Mouse (Mus musculus) telencephalon, adult 2 months (tissue): ENCODE data around the gene Trak2.
A peak's percentile ranks its signal among the peaks of the same experiment; 100 is the strongest.
"Not testable (repeated sequence)": the region's sequence is repeated elsewhere in the genome, so short reads cannot be mapped to it uniquely, and the experiment has no call there.

Source experiments
- DNase-seq: peaks from one replicate; pipeline ENCODE4 v3.0.0-alpha.2; 2011; ENCODE audit warnings: low read depth, low spot score

The Trak2 gene

GRCm38 (mm10) chr1:58953686-58954434, 19.4 kb downstream of the Trak2 start:
- DNase-seq: no peak

DNA sequence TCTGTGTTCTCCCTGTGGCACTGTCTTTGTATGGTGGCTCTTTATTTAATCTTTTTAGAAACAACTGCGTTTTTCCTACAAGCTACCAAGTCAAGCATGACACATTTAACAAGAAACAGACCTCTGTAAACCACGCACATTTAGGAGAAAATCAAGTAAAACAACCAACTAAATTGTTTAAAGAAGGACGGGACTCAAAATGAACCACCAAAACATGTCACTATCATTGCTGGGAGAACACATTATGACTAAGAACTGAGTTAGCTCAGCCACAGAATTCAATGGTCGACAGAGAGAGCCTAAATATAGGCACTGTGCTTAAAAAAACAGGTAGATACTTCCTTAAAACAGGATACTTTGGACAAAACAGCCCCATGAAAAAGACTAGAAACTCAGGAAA, 20.2 kb downstream of the Trak2 start:
- no peak for DNase-seq

DNA sequence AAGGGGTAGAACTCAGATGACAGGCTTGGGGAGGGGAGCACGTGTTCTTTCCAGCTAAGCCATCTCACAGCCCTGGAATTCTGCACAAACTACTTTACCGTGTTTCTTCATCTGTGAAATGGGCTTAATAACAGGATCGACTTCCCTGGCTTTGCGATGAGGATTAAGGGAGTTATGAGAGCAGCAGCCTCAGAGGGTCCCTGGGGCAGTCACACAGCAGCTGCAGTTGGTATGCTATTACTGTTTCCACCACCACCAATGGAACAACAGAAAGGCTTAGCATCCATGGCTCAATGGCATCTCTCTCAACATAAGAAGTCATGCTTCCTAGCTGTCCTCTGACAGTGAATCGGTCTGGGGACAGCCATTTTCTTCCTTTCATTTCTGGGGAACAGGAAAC, 20.7 kb downstream of the Trak2 start:
- DNase-seq: no peak

- no peak for DNase-seq
These were observed 21.4 kb downstream of the Trak2 start for GRCm38 (mm10) chr1:58951841-58952240.

- no peak for DNase-seq
These were observed 22.2 kb downstream of the Trak2 start for GRCm38 (mm10) chr1:58950899-58951648.

- DNase-seq: no peak
These were observed 23.6 kb downstream of the Trak2 start for GRCm38 (mm10) chr1:58949561-58950106.

DNA sequence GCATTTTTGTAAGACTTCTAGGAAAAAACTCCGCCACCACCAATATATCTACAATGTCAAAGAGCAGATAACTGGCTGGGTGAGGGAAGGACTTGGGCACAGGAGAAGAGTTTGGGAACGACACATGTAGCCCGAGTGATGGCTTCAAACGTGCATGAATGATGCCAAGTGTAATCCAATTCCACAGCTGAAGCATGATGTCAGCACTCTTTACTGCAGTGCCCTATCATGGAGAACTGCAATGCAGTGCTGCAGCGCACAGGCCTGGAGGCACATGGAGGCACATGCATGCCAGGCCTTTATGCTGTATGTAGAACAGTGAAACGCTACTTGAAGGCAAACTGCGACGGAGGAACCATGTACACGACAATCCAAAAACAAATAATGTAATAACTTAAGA, 26.5 kb downstream of the Trak2 start:
- no peak for DNase-seq

GRCm38 (mm10) chr1:58945960-58946670, 27.1 kb downstream of the Trak2 start:
- no peak for DNase-seq

DNA sequence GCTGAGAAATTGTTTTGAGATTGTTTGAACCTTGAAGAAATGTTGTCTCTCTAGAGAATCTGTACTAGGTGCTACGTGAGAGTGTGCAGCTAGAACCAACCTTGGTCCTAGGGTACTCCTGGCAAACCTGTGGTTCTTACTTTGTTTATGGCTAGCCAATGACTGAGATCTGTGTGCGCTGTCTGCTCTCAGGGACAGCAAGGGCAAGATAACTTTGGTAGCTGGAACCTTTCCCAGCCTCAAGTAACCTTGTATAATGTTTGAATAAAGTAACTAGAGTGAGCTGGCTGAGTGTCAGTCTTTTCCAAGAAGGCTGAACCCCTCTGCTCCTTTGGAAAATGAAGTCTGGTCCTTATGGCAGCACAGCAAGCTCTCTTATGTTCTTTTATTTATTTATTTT, 27.7 kb downstream of the Trak2 start:
- DNase-seq: no peak

GRCm38 (mm10) chr1:58937606-58938099, 35.6 kb downstream of the Trak2 start:
- DNase-seq: no peak

GRCm38 (mm10) chr1:58936746-58937605, 36.3 kb downstream of the Trak2 start:
- peak; percentile 34 for DNase-seq

DNA sequence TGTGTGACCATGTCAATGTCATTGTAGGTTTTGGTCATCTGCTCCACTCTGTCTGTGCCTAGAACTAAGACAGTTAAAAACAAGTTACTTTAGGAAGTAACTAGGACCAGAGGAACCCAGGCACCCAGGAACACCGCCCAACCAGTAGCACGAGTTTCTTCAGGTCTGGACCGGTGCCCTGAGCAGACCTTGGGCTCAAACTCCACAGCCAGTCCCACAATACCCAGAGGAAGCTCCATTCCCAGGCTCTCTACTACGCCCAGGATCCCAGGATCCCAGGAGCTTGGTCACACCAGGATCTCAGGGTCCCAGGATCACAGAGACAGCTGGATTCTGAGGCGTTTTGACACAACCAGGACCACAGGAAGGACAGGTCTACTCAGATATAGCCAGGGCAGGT, 46.6 kb downstream of the Trak2 start:
- no peak for DNase-seq

DNA sequence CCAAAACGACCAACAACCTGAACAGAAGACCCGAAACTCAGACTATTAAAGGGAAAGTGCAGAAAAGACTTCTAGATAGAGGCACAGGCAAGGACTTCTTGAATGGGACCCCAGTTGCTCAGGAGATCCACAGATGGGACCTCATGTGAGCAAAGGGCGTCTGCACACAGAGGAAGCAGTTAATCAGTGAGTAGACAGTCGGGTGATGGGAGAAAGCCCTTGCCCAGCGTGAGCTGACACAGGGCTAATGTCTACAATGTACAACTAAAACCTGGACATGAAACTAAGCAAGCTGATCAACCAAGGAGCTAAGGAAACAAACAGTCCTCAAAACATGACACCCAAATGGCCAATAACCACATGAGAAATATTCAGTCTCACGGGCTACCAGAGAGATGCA, 55.7 kb downstream of the Trak2 start:
- DNase-seq: no peak

DNA sequence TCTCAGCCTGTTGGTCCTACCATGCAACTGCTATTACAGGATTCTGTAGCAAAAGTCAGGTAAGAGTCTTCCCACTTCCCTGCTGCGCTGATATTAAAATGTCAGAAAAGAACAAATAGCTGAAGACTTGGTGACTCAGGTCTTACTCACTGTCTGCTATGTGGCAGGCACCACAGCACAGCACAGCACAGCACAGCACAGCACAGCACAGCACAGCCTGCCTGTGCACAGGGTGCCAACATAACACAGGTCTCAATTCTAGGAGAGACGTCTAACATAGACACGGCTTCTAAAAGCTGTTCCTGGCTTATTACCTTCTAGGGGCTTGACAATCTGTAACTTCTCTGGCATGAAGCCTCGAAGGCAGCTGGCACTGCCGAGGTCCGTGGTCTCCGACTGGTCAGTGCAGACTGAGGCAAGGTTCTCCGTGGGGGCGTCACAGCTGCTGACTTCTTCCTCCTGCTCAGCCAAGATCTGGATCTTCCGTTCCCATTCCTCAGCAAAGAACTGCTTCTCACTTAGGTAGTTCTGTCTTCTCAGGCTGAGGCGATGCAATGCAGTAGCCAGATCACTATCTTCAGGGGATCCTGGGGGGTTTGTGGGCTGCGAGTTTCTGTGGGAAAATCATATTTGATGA, 63.5 kb downstream of the Trak2 start:
- peak; percentile 16 for DNase-seq

DNA sequence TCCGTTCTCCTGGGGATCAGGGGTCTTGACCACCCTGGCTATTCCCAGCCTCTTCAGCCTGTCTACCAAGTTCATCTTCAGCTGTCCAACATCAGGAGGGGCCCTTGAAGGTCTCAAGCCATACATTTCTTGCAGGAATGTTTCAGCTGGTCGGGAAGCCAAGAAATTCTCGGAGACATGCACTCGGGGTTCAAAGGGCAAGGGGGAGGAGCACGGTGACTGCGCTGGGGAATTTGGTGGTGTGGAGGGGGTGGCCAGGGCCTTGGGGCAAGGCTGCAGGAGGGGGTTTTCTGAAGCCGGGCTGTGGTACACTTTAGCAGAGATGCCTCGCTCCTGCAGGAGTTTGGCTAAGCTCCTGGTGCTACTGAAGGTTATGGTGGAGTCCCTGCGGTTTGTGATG, 69.5 kb downstream of the Trak2 start:
- DNase-seq: no peak

DNA sequence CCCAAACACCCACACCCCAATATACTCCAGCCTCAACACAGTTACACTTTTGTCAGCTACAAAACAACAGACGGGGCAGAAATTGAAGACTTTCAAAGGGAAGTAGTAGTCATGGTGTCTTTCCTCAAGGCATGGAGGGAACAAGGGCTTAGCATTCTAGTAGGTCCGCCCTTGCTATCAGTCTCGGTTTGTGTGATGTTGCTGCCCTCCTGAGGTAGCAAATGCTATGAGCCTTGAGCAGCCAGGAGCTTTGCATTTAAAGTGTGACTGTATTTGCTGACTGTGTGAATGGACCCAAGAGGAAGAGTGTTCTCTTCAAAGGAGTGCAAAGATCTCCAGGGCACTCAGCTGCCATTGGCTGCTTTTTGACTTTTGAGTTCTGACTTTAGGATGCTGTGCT, 75.7 kb downstream of the Trak2 start:
- peak; percentile 45 for DNase-seq

DNA sequence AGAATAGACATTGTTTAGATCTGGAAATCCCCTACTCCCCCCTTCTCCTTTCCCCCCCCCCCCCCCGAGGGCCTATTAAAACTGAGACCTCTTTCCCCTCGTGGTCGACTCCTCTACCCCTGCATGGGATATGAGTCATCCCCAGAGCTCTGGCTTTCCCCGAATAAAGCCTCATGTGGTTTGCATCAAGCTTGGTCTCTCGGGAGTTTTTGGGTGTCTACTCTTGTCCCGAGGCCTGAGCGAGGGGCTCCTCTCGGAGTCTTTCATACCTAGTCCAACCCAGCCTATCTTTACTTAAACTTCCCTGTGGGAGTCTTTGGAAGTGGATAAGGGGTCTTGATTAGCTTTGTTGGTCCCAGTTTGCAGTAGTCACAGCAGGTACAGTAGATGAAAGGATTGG, 80.8 kb downstream of the Trak2 start:
- DNase-seq: not testable (repeated sequence)

DNA sequence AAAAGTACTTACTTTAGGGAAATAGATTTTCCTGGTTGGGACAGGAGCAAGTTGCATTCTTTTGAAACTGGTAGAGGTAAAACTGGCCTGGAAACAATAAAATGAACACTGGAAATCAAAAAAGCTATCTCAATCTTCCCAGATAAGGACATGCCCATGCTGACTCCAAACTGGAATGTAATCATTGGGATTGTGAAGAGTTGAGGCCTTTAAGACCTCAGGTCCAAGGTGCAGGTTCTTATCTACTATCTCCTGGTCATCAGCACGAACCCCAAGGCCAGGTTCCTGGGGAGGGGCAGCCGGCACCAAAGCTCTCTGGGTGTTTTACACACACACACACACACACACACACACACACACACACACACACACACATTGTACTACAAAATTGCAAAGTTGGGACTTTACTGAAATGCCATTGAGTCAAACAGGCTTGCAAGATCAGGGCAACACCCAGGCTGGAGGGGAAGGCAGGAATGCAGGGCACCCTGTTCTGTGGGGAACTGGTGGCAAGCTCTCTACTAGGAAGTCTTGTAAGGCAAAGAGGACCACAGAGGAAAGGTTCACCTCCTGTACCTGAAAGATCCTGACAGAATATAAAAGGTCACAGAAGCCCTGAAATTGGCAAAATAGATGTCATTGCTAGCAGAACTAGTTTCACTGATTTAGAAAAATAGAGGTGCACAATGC, 81.6 kb downstream of the Trak2 start:
- DNase-seq: not testable (repeated sequence)

DNA sequence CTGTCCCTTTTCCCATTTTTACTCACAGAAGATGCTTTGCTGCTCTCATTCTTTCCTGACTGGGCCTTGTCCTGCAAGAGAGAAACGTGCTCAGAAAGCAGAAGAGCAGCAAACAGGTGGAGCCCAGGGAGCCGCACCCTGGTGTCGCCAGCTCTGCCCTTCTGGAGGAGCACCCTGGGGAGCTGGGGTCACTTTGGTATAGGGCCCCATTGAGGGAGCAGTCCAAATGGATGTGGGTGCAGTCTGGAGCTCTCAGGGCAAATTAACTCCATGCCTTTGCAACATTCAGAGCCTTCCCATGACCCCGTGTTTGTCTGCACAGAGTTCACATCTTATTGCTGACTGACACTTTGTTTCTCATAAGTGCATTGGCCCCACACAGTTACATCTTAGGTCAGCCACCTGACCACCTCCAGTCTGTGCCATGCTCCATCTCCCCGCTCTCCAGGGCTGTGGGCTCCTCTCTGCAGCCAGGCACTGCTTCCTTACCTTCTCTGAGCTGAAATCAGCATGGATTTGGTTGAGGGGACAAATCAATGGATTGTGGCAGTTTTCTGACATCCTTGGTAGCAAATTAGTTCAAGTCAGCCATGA, 82.4 kb downstream of the Trak2 start:
- not testable (repeated sequence) for DNase-seq
